Mouse (Mus musculus): ENCODE results near the gene 2410004P03Rik.
A peak's percentile ranks its signal among the peaks of the same experiment; 100 is the strongest.

GRCm38 (mm10) chr12:17018468-17018867 is 6.9 kb upstream of the 2410004P03Rik start:
- TF ChIP-seq EP300 (IDR thresholded peaks at IDR 0.05; ENCODE audit: low read length) (no peak), ZC3H11A (IDR thresholded peaks at IDR 0.05; ENCODE audit: low read depth, low read length) (peak; percentile 66), POLR2A (IDR thresholded peaks at IDR 0.05; ENCODE audit: low read depth, low read length) (no peak), HCFC1 (IDR thresholded peaks at IDR 0.05; ENCODE audit: low read depth, low read length) (no peak), CTCF (conservative IDR thresholded peaks at IDR 0.05 in 1 of 2, IDR thresholded peaks at IDR 0.05 in 1 of 2; ENCODE audit: low read depth in 2 of 2, low read length in 2 of 2) (peak; percentile 79 to 90), MAX (IDR thresholded peaks at IDR 0.05; ENCODE audit: low read length) (no peak)
